Mouse (Mus musculus) kidney, adult 2 months (tissue): ENCODE data around the gene Egln3.

Experiments
- CTCF ChIP-seq: fragments of 200-500 bp; conservative IDR thresholded peaks from 2 replicates; pipeline ENCODE4 v1.5.1; 2011; ENCODE audit warnings: low read depth, mild to moderate bottlenecking, control low read depth, low read length, moderate library complexity, mixed read lengths; ENCODE audit not compliant: insufficient read depth, insufficient read length
- POLR2A ChIP-seq: fragments of 200-500 bp; IDR thresholded peaks from one replicate; pipeline ENCODE4 v1.6.1; 2011; ENCODE audit warnings: low read depth, low read length, control low read depth

DNA sequence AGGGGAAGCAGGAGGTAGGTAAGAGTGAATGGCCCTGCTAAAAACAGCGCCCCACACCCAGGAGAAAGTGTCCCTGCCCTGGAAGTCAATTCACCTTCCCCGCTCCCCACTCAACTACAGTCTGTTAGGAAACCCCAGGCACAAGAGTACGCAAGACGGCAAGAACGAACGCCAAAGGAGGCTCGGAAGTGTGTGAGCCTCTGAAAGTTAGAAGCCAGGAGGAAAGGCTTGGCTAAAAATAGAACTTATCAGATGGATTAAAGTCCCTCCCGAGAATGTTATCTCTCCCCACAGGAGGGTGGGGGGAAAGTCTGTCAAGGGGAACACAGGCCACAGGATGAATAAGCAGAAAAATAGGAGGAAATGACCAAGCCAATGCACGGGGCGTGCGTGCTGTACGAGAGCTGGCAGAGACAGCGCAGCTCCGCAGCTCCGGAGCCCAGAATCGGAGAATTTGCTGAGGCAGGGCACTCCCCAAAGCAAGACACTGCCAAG, 41.0 kb downstream of the Egln3 start:
- TF ChIP-seq CTCF (no peak), POLR2A (no peak)
